Mouse (Mus musculus) liver, embryonic 13.5 days (tissue): ENCODE data around the gene Mthfs. TPM values are rescaled to one million over a fixed set of nuclear protein-coding genes. Genes with fewer than 3 reads are reported as not detected.
"Not testable (repeated sequence)": the region's sequence is repeated elsewhere in the genome, so short reads cannot be mapped to it uniquely, and the experiment has no call there.

Experiments used
- ATAC-seq: fragments of 200-750 bp; cut with Nextera tagmentation; 2 replicates; pipeline ENCODE4 v1.8.0; 2017; ENCODE audit warnings: low read depth, mild to moderate bottlenecking, moderate number of reproducible peaks, moderate library complexity
- DNase-seq: peaks from one replicate; pipeline ENCODE4 v3.0.0; 2022
- H3K27ac ChIP-seq: fragments of 300-500 bp; sonication (generic); 2 replicates; pipeline ENCODE4 v1.5.1; 2015; ENCODE audit warnings: moderate library complexity, mild to moderate bottlenecking, inconsistent platforms
- H3K27me3 ChIP-seq: fragments of 300-500 bp; sonication (generic); 2 replicates; pipeline ENCODE4 v1.6.1; 2015; ENCODE audit warnings: mild to moderate bottlenecking, inconsistent platforms
- H3K36me3 ChIP-seq: fragments of 300-500 bp; sonication (generic); 2 replicates; pipeline ENCODE4 v1.6.1; 2015; ENCODE audit warnings: mild to moderate bottlenecking, inconsistent platforms
- H3K4me1 ChIP-seq: fragments of 300-500 bp; sonication (generic); replicated peaks from 2 replicates; pipeline ENCODE4 v1.6.1; 2015; ENCODE audit warnings: inconsistent platforms
- H3K4me2 ChIP-seq: fragments of 300-500 bp; sonication (generic); 2 replicates; pipeline ENCODE4 v1.6.1; 2015; ENCODE audit warnings: inconsistent platforms, mild to moderate bottlenecking, moderate library complexity
- H3K4me3 ChIP-seq: fragments of 300-500 bp; sonication (generic); replicated peaks from 2 replicates; pipeline ENCODE4 v1.5.1; 2015; ENCODE audit warnings: mild to moderate bottlenecking, inconsistent platforms
- H3K9ac ChIP-seq: fragments of 300-500 bp; sonication (generic); 2 replicates; pipeline ENCODE4 v1.6.1; 2015; ENCODE audit warnings: mild to moderate bottlenecking, inconsistent platforms
- H3K9me3 ChIP-seq: fragments of 300-500 bp; sonication (generic); replicated peaks from 2 replicates; pipeline ENCODE4 v1.6.1; 2016; ENCODE audit warnings: inconsistent platforms
- WGBS: fragments of 180-500 bp; shearing (Covaris S2); methylation state at CpG from one replicate; pipeline ENCODE4 v1.1.7; 2015; ENCODE audit not compliant: insufficient replicate concordance; 5-methylcytosine and 5-hydroxymethylcytosine counted together
- polyA plus RNA-seq: library from polyadenylated mRNA; unstranded; fragments of >200 nt; fragmentation: Nextera tagmentation; extraction: Ambion mirVana; gene quantifications from 2 replicates; pipeline ENCODE4 v1.2.1, GENCODE M21; 2015

Gene Mthfs
- 14.0 and 15.1 TPM in 2 replicates for polyA plus RNA-seq

DNA sequence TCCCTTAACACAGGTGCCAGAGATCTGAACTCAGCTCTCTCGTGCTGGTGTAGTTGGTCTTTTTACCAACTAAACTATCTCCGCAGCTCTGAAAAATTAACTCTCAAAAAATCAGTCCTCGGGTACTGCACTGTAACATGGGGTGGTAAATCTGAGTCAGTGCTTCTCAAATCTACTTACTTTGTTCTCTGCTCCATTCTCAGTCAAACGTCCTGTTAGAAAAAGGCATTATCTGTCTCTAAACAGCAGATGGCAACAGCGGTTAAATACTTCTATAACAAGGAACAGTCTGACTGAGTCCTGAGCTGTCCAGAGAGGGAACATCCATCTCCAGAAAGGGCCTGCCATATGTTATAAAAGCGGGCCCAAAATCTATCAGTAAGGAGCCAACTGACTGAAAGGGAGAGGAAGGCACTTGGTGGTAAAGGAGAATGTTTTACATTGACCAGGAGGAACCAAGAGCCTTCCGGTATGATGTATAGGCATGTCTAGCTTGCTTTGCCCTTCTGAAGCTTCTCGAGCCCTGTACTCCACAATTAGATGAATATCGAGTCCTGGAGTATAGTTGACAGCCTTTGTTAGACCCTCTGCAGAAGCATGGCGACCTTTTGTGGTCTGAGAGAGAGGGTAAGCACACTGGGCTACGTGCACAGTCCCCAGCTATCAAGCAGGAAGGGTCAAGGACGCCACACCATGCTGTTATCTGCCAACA lies at the start of gene Mthfs:
TSS of gene Mthfs (plus strand) at position 324 of the 712 bp plus-strand sequence.
- not testable (repeated sequence) for H3K36me3 ChIP-seq, H3K9ac ChIP-seq, DNase-seq, H3K9me3 ChIP-seq, H3K27me3 ChIP-seq, H3K4me1 ChIP-seq
- 32% methylated on average over 9 of the region's 12 CpGs for WGBS
- H3K4me2 ChIP-seq, result peak within 1 kb of the TSS; percentile 56
- peak within 1 kb of the TSS; percentile 47 for H3K4me3 ChIP-seq
- H3K27ac ChIP-seq, result peak within 1 kb of the TSS; percentile 55; the same call in 1 of the 2 replicates
- peak; percentile 20 for ATAC-seq

DNA sequence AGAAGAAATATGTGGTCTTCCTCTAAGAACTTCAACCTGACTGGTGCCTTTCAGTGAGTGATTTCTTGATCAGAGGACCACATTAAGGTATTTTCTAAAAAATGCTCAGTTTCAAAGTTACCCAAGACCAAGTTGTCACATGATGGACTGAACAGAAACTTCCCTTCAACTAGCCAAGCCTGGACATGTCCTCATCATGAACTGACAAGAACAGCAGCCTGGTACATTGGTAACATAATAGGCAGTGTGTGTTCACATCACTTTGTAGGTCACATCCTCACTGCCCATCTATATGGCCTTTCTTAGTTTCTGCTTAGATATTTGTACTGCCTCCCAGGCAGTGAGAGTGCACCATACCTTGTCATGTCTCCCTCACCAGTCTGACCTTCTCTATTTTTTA lies 37.9 kb upstream of the Mthfs start:
- not testable (repeated sequence) for H3K9ac ChIP-seq, ATAC-seq, DNase-seq

DNA sequence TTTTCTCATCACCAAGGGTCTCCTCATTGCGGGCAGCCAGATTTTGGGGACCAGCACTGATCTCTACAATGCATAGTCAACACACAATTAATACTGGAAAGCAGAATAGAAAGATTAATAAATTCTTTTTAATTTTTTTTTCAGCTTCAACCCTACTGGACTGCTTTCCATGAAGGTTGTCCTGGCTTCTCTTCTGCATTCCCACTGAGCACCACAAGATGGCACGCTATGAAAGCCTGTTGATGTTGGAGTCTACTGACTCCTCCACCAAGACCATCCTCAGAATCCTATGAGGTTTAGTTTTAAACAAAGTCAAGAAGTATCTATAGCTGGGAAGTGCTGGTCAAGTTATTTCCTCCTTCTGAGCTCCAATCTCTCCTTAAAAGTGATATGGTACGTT lies 31.6 kb upstream of the Mthfs start:
- WGBS, result 27% methylated on average over 2 of the region's 3 CpGs
- H3K9ac ChIP-seq, H3K4me2 ChIP-seq, H3K27me3 ChIP-seq, ATAC-seq, H3K9me3 ChIP-seq, H3K36me3 ChIP-seq, H3K27ac ChIP-seq, H3K4me3 ChIP-seq, H3K4me1 ChIP-seq, DNase-seq: not testable (repeated sequence)

More for the DNA sequence above, 37.9 kb upstream of the Mthfs start:
- not testable (repeated sequence) for H3K36me3 ChIP-seq, H3K27me3 ChIP-seq, H3K4me3 ChIP-seq, H3K27ac ChIP-seq, H3K4me2 ChIP-seq, H3K9me3 ChIP-seq, H3K4me1 ChIP-seq

DNA sequence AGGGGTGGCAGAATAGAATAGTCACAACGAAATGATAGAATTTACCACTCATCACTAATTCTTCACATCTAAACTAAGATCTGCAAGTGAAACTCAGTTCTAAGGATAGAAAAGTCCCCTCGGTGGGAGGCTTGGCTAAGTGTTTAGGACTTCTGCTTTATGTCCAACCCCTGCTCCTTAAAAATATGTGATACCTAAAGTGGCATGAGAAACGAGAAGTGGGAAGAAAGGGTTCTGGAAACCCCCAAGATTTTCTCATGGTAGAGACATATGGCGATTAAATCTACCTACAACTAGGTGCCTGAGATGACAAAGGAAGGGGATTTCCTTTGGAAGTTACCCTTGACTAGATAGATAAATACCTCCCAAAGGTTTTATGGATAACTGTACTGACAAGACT lies 31.0 kb upstream of the Mthfs start:
- not testable (repeated sequence) for H3K4me1 ChIP-seq, H3K9ac ChIP-seq, H3K27me3 ChIP-seq, DNase-seq, H3K36me3 ChIP-seq, H3K9me3 ChIP-seq, ATAC-seq, H3K4me3 ChIP-seq, H3K4me2 ChIP-seq, H3K27ac ChIP-seq
- 30% methylated on average over 4 of the region's 4 CpGs for WGBS

DNA sequence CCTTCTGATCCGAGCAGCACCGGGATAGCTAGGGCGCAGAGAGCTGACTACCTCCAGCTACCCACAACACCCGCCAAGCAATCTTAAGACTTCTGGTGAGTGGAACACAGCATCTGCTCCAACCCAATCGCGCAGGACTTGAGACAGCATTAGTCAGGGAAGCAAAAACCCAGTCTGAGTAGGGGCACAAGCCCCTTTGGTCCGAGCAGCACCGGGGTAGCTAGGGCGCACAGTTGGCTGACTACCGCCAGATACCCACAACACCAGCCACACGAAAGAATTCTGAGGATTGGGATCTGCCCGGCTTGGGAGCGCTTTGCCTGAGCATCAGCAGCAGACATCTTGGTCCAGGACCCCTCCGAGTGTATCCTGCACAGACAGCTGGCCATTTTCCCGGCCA lies 23.5 kb upstream of the Mthfs start:
- not testable (repeated sequence) for H3K9me3 ChIP-seq, H3K27me3 ChIP-seq, H3K9ac ChIP-seq, ATAC-seq, H3K4me2 ChIP-seq, DNase-seq, H3K36me3 ChIP-seq, H3K27ac ChIP-seq, H3K4me1 ChIP-seq, H3K4me3 ChIP-seq
- 57% methylated on average over 15 of the region's 15 CpGs for WGBS

DNA sequence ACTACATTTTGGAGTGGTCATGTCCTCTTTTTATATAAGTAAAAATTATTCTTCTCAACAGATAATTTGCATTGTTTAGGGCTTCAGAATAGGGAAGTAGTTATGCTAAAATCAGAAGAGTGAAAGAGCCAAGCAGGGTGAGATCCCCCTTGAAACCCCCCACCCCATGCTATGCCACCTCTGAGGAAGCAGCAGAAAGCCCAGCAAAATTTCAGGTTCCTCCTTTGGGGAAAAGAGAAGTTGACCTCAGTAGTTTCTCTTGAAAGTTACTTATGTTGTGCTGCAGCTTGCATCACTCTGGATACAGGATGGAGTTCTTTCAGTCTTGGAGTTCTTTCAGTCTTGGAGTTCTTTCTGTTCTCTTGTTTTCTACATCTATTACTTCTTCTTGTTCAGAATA lies 15.0 kb upstream of the Mthfs start:
- ATAC-seq, H3K4me2 ChIP-seq: not testable (repeated sequence)

DNA sequence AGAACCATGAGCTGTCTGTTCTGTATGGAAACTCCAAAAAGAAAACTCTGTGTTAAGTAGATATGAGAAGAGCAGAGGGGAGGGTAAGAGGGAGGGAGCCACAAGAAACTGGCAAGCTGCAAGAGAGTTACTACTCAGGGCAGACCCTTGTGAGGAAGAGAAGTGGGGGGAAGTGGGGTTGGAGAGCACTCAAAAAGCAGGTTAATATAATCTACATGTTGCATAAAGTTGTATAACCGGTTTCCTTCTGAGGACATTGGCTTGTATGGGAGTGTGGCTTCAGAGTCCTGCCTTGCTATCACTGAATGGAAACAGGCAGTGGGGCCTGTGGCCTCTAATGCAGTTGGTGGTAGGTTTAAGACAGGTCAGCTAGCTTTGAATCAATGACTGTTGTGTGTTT lies 13.0 kb upstream of the Mthfs start:
- not testable (repeated sequence) for H3K9me3 ChIP-seq, H3K9ac ChIP-seq, DNase-seq, H3K4me1 ChIP-seq, ATAC-seq, H3K27ac ChIP-seq, H3K27me3 ChIP-seq, H3K36me3 ChIP-seq, H3K4me3 ChIP-seq, H3K4me2 ChIP-seq
- 64% methylated on average over 1 of the region's 1 CpGs for WGBS

More for the DNA sequence above, 15.0 kb upstream of the Mthfs start:
- H3K27ac ChIP-seq, H3K9me3 ChIP-seq, H3K36me3 ChIP-seq, H3K4me1 ChIP-seq, H3K9ac ChIP-seq, H3K4me3 ChIP-seq, DNase-seq, H3K27me3 ChIP-seq: not testable (repeated sequence)

DNA sequence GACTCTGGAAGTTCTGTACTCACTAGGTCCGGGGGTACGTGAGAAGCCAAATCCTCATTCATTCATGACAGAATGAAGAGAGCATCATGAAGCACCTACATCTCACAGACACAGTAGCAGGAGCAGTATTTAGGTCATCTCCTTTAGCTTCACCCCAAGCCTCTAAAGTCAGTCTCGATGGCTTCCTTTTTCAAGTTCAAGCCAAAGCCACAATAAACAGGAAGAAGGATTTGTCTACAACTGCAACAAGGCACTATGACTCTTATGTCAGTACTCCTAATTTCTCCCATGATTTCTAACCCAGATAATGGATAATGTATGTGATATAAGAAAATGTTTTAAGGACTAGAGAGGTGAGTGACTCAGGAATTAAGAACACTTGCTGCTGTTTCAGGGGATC lies 12.1 kb upstream of the Mthfs start:
- not testable (repeated sequence) for H3K4me1 ChIP-seq, DNase-seq, H3K36me3 ChIP-seq, H3K4me3 ChIP-seq, H3K27me3 ChIP-seq, ATAC-seq, H3K9me3 ChIP-seq, H3K27ac ChIP-seq, H3K4me2 ChIP-seq, H3K9ac ChIP-seq
- 65% methylated on average over 3 of the region's 3 CpGs for WGBS

DNA sequence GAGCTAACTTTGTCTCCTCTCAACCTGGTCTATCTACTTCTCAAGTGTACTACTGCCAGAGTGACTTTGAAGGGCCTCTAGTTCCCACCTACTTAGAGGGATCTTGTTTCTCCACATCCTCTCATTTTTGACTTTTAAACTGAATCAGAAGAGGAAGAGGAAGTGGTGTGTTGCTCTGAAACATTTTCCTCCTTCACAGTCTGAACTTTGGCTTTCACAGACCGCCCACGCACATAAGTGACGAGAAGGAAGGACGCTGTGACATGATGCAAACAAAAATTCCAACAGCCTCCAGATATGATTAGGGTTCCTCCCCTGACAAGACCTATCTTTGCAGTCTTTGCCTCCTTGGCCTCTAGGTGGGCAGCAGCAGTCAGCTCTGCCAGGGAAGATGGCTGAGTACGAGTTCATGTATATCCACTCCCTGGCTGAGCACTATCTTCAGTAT lies 11.5 kb upstream of the Mthfs start, which contains the start of the genes Bcl2a1b and Gm29094:
TSS of gene Bcl2a1b (plus strand) at position 241 of the 448 bp plus-strand sequence.
TSS of gene Gm29094 (plus strand) at position 411 of the 448 bp plus-strand sequence.
- H3K4me2 ChIP-seq, ATAC-seq, H3K36me3 ChIP-seq, H3K4me3 ChIP-seq, H3K4me1 ChIP-seq, H3K27me3 ChIP-seq, H3K27ac ChIP-seq, H3K9me3 ChIP-seq, DNase-seq, H3K9ac ChIP-seq: not testable (repeated sequence)
- WGBS, result 57% methylated on average over 5 of the region's 5 CpGs

DNA sequence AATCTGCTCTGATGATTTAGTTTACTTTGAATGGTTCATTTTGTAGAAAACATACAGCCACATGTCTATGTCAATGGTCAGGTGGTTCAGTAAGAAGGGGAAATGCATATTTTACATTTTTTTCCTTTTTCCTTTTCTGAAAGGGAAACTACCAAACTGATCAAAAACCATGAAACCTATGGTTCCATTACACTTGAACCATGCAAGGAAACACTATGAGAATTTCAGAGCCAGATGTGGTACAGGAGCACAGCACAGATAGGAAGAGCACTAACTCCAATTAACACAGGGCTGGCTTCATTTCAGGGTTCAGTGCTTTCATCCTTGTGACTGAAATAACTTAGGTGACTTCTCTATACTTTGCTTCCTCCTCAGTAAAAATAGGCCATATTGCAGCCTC lies 8.2 kb upstream of the Mthfs start:
- H3K4me3 ChIP-seq, H3K9me3 ChIP-seq, H3K4me1 ChIP-seq, H3K27me3 ChIP-seq, H3K36me3 ChIP-seq, H3K9ac ChIP-seq, DNase-seq, H3K4me2 ChIP-seq, H3K27ac ChIP-seq, ATAC-seq: not testable (repeated sequence)

DNA sequence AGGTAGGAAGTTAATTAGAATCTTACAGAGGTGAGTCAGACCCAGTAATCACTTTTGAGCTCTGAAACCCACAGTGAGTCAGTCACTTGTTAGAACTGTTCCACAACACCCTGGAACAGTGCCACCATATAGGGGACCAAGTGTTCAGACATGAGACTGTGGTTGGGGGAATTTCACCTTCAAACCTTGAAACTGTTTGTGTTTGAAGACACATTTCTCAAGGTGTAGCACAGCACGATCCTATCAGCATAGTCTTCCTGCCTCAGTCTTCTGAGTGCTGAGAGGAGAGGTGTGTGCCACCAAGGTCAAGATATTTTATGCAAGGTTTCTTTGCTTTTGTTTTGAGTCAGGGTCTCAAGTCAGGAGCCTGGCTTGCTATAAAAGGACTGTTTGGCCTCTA lies 1.5 kb upstream of the Mthfs start:
- not testable (repeated sequence) for H3K4me2 ChIP-seq, H3K36me3 ChIP-seq, DNase-seq, H3K27me3 ChIP-seq, ATAC-seq, H3K27ac ChIP-seq, H3K9me3 ChIP-seq, H3K4me1 ChIP-seq, H3K9ac ChIP-seq, H3K4me3 ChIP-seq
- 50% methylated on average over 1 of the region's 1 CpGs for WGBS
